Mouse (Mus musculus): Measurements from ENCODE around the gene Fgfr1op. TPM values are rescaled to one million over a fixed set of nuclear protein-coding genes. Genes with fewer than 3 reads are reported as not detected.

The Fgfr1op gene
- polyA plus RNA-seq (2017; shearing (Covaris generic)) = 25.5 TPM

GRCm38 (mm10) chr17:8164701-8165607 lies at the start of gene Fgfr1op:
Gene Fgfr1op (plus strand): TSS chr17:8165501.

DNA sequence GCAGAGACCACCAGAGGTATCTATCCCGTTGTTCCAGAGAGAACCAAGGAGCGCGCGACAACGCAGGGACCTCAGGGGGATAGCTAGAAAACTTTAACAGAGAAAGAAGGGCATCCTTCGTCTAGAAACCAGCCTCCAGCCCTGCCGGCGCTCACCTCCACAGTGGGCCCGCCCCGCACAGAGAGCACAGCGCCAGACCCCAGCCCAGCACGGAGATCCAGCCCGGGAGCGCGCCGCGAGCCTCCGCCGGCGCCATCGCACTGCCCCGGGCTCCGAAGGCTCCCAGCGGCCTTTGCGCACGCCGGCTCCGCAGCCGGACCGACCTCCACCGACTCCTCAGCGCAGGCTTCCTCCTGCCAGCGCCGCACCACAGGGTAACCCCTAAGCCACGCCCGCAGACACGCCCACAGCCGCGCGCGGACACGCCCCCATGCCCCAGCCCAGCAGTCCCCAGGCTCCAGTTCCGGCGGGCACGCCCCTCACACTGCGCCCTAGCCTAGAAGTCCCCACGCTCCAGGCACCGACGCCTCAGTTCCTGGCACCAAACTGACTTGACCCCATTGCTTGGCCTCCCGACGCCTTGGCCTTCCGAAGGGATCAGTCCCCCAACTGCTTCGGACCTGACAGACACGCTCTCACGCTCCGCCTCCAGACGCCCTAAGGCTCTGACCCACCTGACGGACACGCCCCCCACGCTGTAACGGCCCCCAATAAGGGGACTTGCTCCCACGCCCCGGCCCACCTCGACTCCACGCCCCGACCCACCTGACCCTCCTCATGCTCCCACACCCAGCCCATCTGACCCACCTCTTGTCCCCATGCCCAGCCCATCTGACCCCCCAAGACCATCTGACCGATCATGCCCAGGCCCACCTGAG lies 17.6 kb upstream of the Fgfr1op start, which contains the start of the genes Gm49673 and Rnaset2a:
Gene Gm49673, minus strand, starts transcription at position 350 of the 878 bp plus-strand sequence.
Gene Rnaset2a, minus strand, starts transcription at position 659 of the 878 bp plus-strand sequence.

GRCm38 (mm10) chr17:8235743-8236142 lies 70.4 kb downstream of the Fgfr1op start, which contains the start of gene Ccr6:
Gene Ccr6 (plus strand): TSS chr17:8236043.

Other genes with a start within 250 kb of the Fgfr1op start
- 724 TPM for gene Tagap, start 239.5 kb upstream of the Fgfr1op start, polyA plus RNA-seq (2017; shearing (Covaris generic))
- 9.7 TPM for gene Rsph3a, start 219.9 kb upstream of the Fgfr1op start, polyA plus RNA-seq (2017; shearing (Covaris generic))
- gene Gm49673, start 17.7 kb upstream of the Fgfr1op start, polyA plus RNA-seq (2017; shearing (Covaris generic)) = 0.27 TPM
- 32.8 TPM for gene Rnaset2a, start 17.4 kb upstream of the Fgfr1op start, polyA plus RNA-seq (2017; shearing (Covaris generic))
- gene Ccr6, start 70.5 kb downstream of the Fgfr1op start, polyA plus RNA-seq (2017; shearing (Covaris generic)) = 8.8 TPM
- gene Mpc1, start 117.4 kb downstream of the Fgfr1op start, polyA plus RNA-seq (2017; shearing (Covaris generic)) = 175 TPM
- 196 TPM for gene Sft2d1, start 145.6 kb downstream of the Fgfr1op start, polyA plus RNA-seq (2017; shearing (Covaris generic))
- not detected for gene Prr18, start 172.0 kb downstream of the Fgfr1op start, polyA plus RNA-seq (2017; shearing (Covaris generic))
- gene T2, start 190.5 kb downstream of the Fgfr1op start, polyA plus RNA-seq (2017; shearing (Covaris generic)) = 0.82 TPM

All from effector memory CD4-positive, alpha-beta T cell, adult 7 months (primary cell).